Mouse (Mus musculus): ENCODE data around the gene Nynrin. TPM values are rescaled to one million over a fixed set of nuclear protein-coding genes. Genes with fewer than 3 reads are reported as not detected.
A peak's percentile ranks its signal among the peaks of the same experiment; 100 is the strongest.

Nynrin gene
- total RNA-seq (2021): 1 to 10 TPM; 1.6 to 2.0 TPM
- long read RNA-seq, experiment 1: 0 reads
- long read RNA-seq, experiment 2, partial matches to known transcripts: 0 of 1 reads
- long read RNA-seq, experiment 2, other reads (novel, unspliced or antisense): 1 of 1 reads

DNA sequence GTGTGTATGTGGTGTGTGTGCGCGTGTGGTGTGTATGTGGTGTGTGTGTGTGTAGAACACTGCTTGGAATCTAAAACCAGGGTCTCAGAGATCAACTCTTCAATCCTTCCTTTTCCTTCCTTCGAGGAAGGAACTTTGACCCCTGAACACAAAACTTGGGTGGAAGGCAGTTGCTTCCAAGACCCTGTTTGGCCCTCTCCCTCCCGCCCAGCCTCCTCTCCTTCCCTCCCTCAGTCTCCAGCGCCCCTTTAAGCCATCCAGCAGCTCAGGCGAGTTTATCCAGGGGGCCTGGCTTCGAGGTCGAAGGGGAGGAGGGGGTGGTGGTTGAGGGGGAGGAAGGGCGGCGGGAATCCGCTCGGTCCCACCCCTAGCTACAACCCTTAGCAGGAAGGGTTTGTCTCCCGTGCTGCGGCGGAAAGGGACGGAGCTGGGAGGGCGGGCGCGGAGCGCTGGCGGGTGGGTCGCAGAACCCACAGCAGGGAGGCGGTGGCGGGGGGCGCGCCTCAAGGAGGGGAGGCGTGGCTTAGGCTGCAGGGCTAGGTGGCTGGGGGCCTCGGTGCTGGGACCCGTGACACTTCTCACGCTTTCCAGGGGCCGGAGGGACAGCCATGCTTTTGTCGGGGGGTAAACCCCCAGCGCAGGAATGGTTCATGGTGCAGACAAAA lies at the start of gene Nynrin:
Nynrin (plus strand) TSS at position 390 of the 665 bp plus-strand sequence.
- TF ChIP-seq CTCF (IDR thresholded peaks at IDR 0.05): no peak
- Histone ChIP-seq H3K4me3 (peak within 1 kb of the TSS; percentile 86), H3K27ac (peak within 1 kb of the TSS; percentile 85)
- DNase-seq: peak; percentile 80
- intact Hi-C loops (cut with DNase I): no loop called here

DNA sequence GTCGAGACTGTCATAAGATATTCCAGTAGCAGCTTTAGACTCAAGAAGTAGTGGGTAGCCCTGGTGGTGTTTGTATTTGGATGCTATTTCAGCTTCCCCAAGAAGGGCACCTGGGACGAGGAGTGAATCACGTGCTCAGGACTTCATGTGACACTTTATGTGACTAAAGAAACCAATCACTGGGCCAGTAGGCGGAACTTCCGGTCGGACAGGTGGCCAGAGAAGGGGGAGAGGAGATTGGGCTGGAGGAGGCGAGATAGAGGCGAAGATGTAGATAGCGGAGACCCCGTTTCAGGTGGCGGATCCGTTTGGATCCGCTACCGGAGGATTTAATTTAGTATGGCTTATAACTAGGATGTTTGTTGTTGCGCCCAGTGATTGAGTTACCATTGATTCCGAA lies 38.9 kb upstream of the Nynrin start:
- Histone ChIP-seq H3K27ac (peak overlapping the region; percentile 80), H3K4me3 (peak overlapping the region; percentile 81)
- TF ChIP-seq CTCF (IDR thresholded peaks at IDR 0.05): no peak
- intact Hi-C loops (cut with DNase I): no loop called here
- DNase-seq: peak; percentile 88

DNA sequence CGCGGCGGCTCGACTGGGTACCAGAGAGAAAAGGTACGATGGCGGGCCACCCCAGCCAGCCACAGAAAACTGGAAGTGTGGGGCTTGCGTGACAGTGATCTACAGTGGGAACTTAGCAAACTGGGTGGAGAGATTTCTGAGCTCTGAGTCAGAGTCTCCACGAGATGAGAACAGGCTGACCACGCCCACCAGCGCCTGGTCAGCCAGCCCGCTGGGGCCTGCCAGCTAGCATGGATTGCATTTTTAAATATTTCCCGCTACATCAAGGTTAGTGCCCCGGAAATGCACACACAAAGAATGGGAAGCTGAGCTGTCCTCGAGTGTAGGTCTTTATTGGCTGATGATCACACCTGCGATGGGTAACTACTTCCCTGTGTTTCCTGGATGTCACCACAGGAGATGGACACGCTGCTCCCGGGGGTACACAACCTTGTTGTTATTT lies 38.5 kb upstream of the Nynrin start:
- peak overlapping the region; percentile 81 for H3K4me3 ChIP-seq
- peak; percentile 80 for DNase-seq
- H3K27ac ChIP-seq: peak overlapping the region; percentile 80
- TF ChIP-seq CTCF (IDR thresholded peaks at IDR 0.05): no peak
- intact Hi-C loops (cut with DNase I): no loop called here

DNA sequence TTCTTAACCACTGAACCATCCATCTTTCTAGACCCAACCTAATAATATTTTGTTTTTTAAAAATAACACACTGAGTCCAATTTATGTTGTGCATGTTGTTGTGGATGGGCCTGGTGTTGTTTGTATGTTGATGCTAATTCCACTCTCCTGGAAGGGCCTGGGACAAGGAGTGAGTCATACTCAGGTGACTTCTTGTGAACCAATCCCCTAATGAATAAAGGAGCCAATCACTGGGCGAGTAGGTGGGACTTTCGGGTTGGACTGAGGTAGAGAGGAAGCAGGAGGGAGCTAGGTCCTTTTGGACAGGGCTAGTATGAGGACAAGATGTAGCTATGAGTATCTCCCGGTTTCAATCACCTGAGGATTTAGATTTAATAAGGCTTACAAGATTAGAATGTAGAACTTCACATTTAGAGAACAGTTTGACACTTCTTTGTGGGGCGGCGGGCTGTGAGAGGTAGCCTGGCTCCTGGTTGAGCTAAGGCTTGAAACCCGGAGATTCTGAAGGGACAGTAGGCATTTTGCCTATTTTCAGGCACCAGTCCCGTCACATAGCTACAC lies 33.9 kb upstream of the Nynrin start:
- DNase-seq: no peak

DNA sequence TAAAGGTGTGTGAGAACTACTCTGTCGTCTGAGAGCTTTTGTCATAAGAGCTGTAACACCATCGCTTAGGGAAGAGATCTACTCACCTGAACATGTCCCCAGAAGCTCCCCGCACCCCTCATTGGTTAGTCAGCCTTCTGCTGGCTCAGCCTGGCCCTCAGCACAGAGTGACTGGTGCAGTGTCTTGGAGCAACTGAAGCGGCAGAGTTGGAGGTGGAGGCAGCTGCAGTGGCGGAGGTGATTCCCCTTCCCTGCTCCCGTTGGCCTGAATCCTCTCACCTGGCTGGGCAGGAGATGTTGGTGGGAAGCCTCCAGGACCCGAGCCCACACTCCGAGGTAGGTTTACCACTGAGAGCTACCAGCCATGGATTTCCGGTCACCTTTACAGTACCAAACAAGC lies 33.2 kb upstream of the Nynrin start:
- no peak for TF ChIP-seq CTCF (IDR thresholded peaks at IDR 0.05)
- no peak for DNase-seq
- intact Hi-C loops (cut with DNase I): no loop called here

More for the DNA sequence above, 33.9 kb upstream of the Nynrin start:
- H3K27ac ChIP-seq: no peak overlapping the region
- intact Hi-C loops (cut with DNase I): no loop called here
- no peak for TF ChIP-seq CTCF (IDR thresholded peaks at IDR 0.05)
- H3K4me3 ChIP-seq: no peak overlapping the region

DNA sequence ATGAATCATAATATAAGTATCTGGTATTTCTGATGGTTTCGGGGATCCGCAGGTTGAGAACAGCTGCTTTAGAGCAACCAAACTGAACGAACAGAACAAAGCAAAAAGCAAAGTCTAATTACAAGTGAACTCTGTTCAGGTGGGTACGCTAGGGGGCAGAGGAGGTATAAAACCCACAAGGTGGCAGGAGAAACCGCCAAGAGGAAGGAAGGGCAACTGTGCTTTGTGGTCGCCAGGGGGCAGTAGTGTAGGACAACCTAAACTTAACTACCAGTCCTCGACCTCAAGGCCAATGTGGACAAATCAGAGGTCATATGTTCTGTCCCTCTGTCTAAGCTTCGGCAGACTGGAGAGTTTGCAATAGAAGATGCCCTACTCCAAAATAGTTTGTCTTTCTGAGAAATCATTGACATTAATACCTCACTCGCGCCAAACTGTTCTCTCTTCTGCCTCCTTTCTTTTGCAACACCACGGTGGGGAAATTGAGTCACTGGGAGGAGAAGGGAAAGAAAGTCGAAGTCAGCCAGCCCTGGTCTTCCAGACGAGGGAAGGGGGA lies 31.3 kb upstream of the Nynrin start:
- DNase-seq: peak; percentile 81
- intact Hi-C loops (cut with DNase I): loop anchor here (1.0 to 2.0 kb wide), 3 partner anchors 40 to 96 kb away; no protein-coding TSS in a partner anchor
- Histone ChIP-seq H3K4me3 (peak overlapping the region; percentile 83), H3K27ac (peak overlapping the region; percentile 92)
- TF ChIP-seq CTCF (IDR thresholded peaks at IDR 0.05): peak; percentile 93

More for the DNA sequence above, 33.2 kb upstream of the Nynrin start:
- no peak overlapping the region for H3K27ac ChIP-seq
- no peak overlapping the region for H3K4me3 ChIP-seq

DNA sequence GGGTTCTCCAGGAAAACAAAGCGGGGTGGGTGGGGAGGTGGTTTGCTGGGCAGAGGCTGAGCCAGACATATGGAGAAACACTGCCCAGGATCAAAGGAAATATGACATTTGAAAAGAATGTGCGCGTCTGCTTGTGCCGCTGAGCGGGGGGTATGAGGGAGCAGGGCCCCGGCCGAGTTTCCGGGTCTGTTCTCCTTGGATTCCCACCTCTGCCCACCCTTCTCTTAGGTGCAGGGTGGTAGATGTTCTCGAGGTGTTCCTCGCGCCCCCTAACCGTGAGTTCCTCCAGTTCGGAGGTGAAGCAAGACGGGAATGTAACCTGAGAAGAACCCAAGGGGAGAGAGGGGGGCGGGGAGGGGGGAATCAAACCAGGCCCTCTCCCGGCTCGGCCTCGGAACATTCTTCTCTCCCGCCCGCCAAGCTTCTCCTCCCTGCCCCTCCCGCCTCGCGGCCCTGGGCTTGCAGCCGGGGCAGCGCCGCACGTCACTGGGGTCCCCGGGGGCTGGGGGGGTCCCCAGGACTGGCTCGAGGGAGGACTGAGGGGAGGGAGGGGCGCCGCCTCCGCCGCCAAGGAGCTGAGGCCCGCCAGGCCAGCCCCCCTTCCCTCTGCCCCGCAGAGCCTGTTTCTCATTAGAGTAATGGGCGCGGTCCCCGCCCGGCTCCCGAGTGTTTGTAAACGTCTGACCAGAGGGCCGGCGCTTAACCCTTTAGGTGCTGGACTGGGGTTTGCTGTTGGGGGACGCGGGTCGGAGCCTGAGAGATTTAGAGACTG lies 30.6 kb upstream of the Nynrin start, which contains the start of gene Nfatc4:
Nfatc4 (plus strand) TSS at position 154 of the 772 bp plus-strand sequence.
- no peak for TF ChIP-seq CTCF (IDR thresholded peaks at IDR 0.05)
- intact Hi-C loops (cut with DNase I): loop anchor here (1.0 to 2.0 kb wide), 3 partner anchors 40 to 95 kb away; no protein-coding TSS in a partner anchor
- Histone ChIP-seq H3K27ac (peak within 1 kb of the TSS; percentile 92), H3K4me3 (peak within 1 kb of the TSS; percentile 83)
- peak; percentile 93 for DNase-seq

DNA sequence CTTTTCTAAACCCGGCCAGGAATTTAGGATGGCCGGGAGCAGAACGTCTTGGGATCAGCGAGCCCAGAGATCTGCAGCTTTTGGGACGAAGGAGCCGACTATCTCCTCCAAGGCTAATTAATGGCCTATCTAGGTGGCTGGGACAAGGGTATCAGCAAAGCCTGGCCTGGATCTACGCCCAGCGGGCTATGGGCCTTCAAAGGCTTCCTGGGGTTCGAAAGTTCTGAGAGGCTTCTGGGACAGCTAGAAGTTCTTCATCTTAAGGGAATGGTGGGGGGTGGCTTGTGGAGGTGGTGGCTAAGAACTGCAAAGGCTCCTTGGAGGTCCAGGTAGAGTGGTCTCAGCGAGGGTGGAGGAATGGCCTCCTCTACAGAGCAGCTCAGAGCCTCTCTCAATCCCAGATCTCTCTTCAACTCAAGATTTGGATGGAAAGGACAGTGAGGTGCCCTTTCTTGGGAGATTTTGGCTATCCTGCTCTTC lies 29.8 kb upstream of the Nynrin start:
- intact Hi-C loops (cut with DNase I): no loop called here
- TF ChIP-seq CTCF (IDR thresholded peaks at IDR 0.05): no peak
- peak overlapping the region; percentile 83 for H3K4me3 ChIP-seq
- H3K27ac ChIP-seq: peak overlapping the region; percentile 92
- peak; percentile 50 for DNase-seq

DNA sequence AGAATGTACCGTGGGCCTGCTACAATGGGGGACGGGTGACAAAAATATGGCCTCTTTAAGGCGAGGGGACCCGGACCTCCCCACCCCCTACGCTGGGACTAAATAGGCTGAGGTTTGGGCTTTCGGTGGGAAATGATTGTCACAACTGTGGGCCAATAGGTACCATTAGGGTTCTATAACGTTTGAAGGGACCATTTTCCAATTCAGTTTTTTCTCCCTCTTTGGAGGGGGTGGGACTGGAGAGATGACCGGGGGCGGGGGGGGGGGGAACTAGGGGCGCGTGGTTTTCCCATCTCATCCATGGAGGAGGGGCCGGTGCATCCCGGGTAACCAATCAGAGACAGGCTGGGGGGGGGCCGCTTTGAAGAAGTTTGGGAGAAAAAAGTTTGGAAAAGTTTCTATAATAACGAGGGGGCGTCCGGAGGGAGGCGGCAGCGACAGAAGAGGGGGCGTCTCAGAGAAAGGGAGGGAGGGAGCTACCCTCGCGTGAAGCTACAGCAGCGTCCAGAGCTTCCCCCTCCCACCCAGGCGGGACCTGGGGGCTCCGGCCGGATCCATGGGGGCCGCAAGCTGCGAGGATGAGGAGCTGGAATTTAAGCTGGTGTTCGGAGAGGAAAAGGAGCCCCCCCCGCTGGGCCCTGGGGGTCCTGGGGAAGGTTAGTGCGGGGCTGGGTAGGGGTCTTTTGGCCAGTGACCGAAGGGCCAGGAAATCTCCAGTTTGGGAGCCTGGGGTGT lies 29.2 kb upstream of the Nynrin start:
- Histone ChIP-seq H3K27ac (peak overlapping the region; percentile 92), H3K4me3 (peak overlapping the region; percentile 83)
- intact Hi-C loops (cut with DNase I): no loop called here
- peak; percentile 73 for DNase-seq
- TF ChIP-seq CTCF (IDR thresholded peaks at IDR 0.05): no peak

DNA sequence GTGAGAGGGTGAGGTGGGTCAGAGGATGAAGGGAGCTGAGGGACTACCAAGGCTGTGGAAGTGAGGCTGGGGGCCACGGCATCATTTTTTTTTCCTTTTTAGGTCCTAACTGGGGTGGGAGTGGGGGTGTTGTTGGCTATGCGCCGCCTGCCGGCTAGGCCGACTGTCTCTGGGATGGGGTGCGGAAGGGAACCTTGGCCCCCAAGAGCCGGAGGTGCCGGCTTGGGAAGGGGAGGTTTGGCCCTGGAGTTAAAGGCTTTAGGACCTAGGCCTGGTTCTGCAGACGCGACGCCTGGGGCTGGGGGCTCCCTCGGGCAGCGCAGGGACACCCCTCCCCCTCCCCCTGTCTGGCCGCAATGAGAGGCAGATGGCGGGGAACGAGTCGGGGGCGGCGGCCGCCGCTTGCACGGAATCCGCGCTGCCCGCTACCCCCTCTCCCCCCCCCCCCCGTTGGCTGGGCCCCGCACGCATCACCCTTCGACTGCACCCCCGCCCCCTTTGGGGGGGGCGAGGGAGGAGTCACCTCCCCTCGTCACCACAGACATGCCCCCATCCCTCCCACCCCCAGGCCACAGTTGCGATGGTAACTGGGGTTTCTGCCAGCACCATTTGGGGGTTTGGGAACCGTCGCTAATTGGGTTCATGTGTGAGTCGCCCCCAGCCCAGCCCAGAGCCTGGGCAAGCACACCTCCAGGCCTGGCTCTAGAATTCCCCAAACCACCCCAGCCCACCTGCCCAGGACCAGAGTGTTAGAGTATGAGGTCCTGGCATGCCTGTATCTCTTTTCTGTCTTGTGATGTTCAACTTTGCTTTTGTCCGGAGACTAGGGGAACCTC lies 28.4 kb upstream of the Nynrin start:
- Histone ChIP-seq H3K4me3 (peak overlapping the region; percentile 83), H3K27ac (peak overlapping the region; percentile 92)
- peak; percentile 64 for DNase-seq
- intact Hi-C loops (cut with DNase I): no loop called here
- TF ChIP-seq CTCF (IDR thresholded peaks at IDR 0.05): peak; percentile 12; the same call in 1 of the 2 replicates

DNA sequence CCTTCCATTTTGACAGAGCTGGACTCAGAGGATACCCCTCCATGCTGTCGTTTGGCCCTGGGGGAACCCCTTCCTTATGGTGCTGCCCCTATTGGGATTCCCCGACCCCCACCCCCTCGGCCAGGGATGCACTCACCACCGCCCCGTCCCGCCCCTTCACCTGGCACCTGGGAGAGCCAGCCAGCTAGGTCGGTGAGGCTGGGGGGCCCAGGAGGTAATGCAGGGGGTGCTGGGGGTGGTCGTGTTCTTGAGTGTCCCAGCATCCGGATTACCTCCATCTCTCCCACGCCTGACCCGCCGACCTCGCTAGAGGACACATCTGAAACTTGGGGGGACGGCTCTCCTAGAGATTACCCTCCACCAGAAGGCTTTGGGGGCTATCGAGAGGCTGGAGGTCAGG lies 27.7 kb upstream of the Nynrin start:
- no peak for TF ChIP-seq CTCF (IDR thresholded peaks at IDR 0.05)
- Histone ChIP-seq H3K27ac (peak overlapping the region; percentile 92), H3K4me3 (peak overlapping the region; percentile 83)
- DNase-seq: peak; percentile 28
- intact Hi-C loops (cut with DNase I): no loop called here
